Mouse (Mus musculus): ENCODE data around the gene Arhgdib. TPM values are rescaled to one million over a fixed set of nuclear protein-coding genes. Genes with fewer than 3 reads are reported as not detected.

The Arhgdib gene
- polyA plus RNA-seq, 1 experiment from 2014 or later, result 18.8 TPM

DNA sequence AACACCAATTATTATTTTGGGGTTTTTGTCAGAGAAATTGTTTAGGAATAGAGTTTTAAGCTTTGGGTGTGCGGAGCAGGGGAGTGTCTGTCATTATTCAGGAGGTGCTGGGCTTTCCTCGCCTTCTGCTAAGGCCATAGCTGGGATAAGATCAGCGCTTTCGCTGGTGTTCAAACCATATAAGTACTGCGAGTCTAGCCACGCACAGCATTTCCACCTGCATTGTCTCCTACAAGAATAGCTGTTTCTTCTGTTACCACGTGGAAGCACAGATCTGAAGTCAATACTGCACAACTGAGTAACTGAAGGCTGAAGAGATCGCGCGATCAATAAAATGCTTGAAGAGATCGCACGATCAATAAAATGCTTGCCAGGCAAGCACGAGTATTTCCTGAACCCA, 10.5 kb downstream of the Arhgdib start:
- ATAC-seq, result no peak
- no peak overlapping the region for H3K4me3 ChIP-seq (ENCODE audit: low read depth, low read length)
- no peaks in the 10 kb centered on the region for H3K27me3 ChIP-seq (replicated peaks; ENCODE audit: control insufficient read depth, insufficient read depth, low read length)
- no peaks in the 10 kb centered on the region for H3K4me1 ChIP-seq (ENCODE audit: control insufficient read depth, insufficient read depth, low read length)
- H3K9ac ChIP-seq (ENCODE audit: low read length), result no peak overlapping the region
- H3K9me3 ChIP-seq (replicated peaks; ENCODE audit: control insufficient read depth, low read length), result no peaks in the 10 kb centered on the region
- no peak for DNase-seq (ENCODE audit: low spot score)
- WGBS, result 85% methylated on average over 13 of the region's 13 CpGs
- no peaks in the 10 kb centered on the region for H3K36me3 ChIP-seq (ENCODE audit: control insufficient read depth, insufficient read depth, low read length)
- H3K4me2 ChIP-seq (ENCODE audit: low read length), result no peak overlapping the region
- no peak overlapping the region for H3K27ac ChIP-seq (ENCODE audit: low read depth, low read length)

DNA sequence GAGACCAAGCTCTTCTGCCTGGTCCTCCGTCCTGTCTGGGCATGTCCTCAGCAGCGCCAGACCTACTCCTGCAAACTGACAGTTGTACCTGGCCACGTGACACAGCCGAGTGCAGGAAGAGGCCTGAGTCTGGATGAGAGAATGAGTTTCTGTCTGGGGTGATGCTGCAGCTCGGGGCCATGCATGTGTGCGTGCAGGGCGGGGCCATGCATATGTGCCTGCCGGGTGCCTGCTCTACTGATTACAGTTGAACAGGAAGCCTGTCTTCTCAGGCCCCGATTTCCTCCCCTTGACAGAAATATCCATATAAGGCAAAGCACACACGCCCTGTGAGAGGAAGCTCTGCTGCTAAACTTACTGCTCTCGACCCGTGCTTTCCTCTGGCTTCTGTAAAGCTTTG, 11.0 kb downstream of the Arhgdib start:
- 74% methylated on average over 12 of the region's 12 CpGs for WGBS
- H3K27me3 ChIP-seq (replicated peaks; ENCODE audit: control insufficient read depth, insufficient read depth, low read length), result no peaks in the 10 kb centered on the region
- no peak overlapping the region for H3K9ac ChIP-seq (ENCODE audit: low read length)
- no peak overlapping the region for H3K4me3 ChIP-seq (ENCODE audit: low read depth, low read length)
- no peaks in the 10 kb centered on the region for H3K36me3 ChIP-seq (ENCODE audit: control insufficient read depth, insufficient read depth, low read length)
- ATAC-seq, result no peak
- no peaks in the 10 kb centered on the region for H3K4me1 ChIP-seq (ENCODE audit: control insufficient read depth, insufficient read depth, low read length)
- H3K4me2 ChIP-seq (ENCODE audit: low read length), result no peak overlapping the region
- no peak overlapping the region for H3K27ac ChIP-seq (ENCODE audit: low read depth, low read length)
- no peak for DNase-seq (ENCODE audit: low spot score)
- no peaks in the 10 kb centered on the region for H3K9me3 ChIP-seq (replicated peaks; ENCODE audit: control insufficient read depth, low read length)

DNA sequence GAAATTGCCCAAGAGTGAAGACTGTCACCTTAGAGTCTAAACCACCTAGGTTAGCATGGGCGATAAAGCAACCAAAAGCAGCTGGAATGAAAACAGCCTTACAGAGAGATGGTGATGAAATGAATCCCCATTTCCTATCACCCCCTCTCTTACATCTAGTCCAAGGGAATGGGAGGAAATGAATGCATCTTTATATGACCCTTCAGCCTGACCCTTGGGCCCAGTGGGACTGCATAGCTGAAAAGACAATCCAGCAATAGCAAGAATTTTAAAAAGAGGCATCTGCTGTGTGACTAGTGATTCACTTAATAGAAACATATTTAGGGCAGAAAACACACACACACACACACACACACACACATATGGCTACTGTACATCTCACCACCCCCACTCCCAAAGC, 14.1 kb downstream of the Arhgdib start:
- DNase-seq (ENCODE audit: low spot score), result no peak
- Histone ChIP-seq H3K4me3 (ENCODE audit: low read depth, low read length) (no peak overlapping the region), H3K9me3 (replicated peaks; ENCODE audit: control insufficient read depth, low read length) (no peaks in the 10 kb centered on the region), H3K27ac (ENCODE audit: low read depth, low read length) (no peak overlapping the region), H3K4me1 (ENCODE audit: control insufficient read depth, insufficient read depth, low read length) (no peaks in the 10 kb centered on the region), H3K27me3 (replicated peaks; ENCODE audit: control insufficient read depth, insufficient read depth, low read length) (no peaks in the 10 kb centered on the region), H3K4me2 (ENCODE audit: low read length) (no peak overlapping the region), H3K36me3 (ENCODE audit: control insufficient read depth, insufficient read depth, low read length) (no peaks in the 10 kb centered on the region), H3K9ac (ENCODE audit: low read length) (no peak overlapping the region)
- ATAC-seq, result no peak
- 84% methylated on average over 1 of the region's 1 CpGs for WGBS

DNA sequence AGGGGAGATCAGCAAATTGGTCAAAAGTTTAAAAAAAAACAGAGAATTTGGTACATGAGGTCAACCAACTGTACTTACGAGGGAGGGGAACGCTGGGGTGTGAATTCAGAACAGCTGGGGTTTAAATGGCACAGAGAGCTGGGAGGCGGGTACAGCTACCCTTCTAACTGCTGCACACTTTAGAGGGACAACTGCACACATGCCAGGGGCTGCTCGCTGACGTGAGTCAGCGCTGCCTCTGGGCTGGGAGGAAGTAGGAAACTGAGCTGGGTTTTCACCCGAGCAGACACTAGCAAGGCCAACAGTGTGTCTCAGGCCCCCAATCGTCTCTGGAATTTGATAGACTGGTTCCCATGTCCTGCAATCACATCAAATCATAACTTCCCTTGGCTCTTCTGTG, 16.6 kb downstream of the Arhgdib start:
- ATAC-seq (no peak), DNase-seq (ENCODE audit: low spot score) (no peak)
- Histone ChIP-seq H3K4me3 (ENCODE audit: low read depth, low read length) (no peak overlapping the region), H3K27me3 (replicated peaks; ENCODE audit: control insufficient read depth, insufficient read depth, low read length) (no peaks in the 10 kb centered on the region), H3K27ac (ENCODE audit: low read depth, low read length) (no peak overlapping the region), H3K9me3 (replicated peaks; ENCODE audit: control insufficient read depth, low read length) (no peaks in the 10 kb centered on the region), H3K4me2 (ENCODE audit: low read length) (no peak overlapping the region), H3K4me1 (ENCODE audit: control insufficient read depth, insufficient read depth, low read length) (no peaks in the 10 kb centered on the region), H3K36me3 (ENCODE audit: control insufficient read depth, insufficient read depth, low read length) (no peaks in the 10 kb centered on the region), H3K9ac (ENCODE audit: low read length) (no peak overlapping the region)
- WGBS, result 81% methylated on average over 8 of the region's 8 CpGs

DNA sequence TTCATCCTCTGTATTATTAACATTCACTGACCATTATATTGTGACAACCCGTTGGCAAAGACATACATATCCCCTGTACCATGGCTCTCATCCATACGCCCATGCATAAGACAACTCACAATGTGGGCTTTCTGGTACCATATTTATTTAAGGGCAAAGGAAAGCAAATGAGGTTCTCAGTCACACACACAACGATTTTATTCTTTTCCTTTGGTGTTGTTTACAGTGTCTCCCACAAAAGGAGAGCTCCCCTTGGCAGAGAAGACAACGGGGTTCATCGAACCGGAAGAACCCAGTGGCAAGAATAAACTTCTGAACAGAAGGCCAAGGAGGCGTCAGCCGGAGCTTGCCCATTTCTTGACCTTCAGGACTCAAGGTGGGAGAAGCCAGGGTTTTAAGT, 18.2 kb downstream of the Arhgdib start, which contains the start of gene Pde6h:
TSS of gene Pde6h (plus strand) at position 301 of the 400 bp plus-strand sequence.
- ATAC-seq, result no peak
- H3K4me1 ChIP-seq (ENCODE audit: control insufficient read depth, insufficient read depth, low read length), result no peaks in the 10 kb centered on the region
- no peak within 1 kb of the TSS for H3K4me3 ChIP-seq (ENCODE audit: low read depth, low read length)
- no peak within 1 kb of the TSS for H3K27ac ChIP-seq (ENCODE audit: low read depth, low read length)
- H3K27me3 ChIP-seq (replicated peaks; ENCODE audit: control insufficient read depth, insufficient read depth, low read length), result no peaks in the 10 kb centered on the region
- H3K4me2 ChIP-seq (ENCODE audit: low read length), result no peak within 1 kb of the TSS
- no peak within 1 kb of the TSS for H3K9ac ChIP-seq (ENCODE audit: low read length)
- H3K36me3 ChIP-seq (ENCODE audit: control insufficient read depth, insufficient read depth, low read length), result no peaks in the 10 kb centered on the region
- no peaks in the 10 kb centered on the region for H3K9me3 ChIP-seq (replicated peaks; ENCODE audit: control insufficient read depth, low read length)
- no peak for DNase-seq (ENCODE audit: low spot score)
- 89% methylated on average over 8 of the region's 8 CpGs for WGBS

DNA sequence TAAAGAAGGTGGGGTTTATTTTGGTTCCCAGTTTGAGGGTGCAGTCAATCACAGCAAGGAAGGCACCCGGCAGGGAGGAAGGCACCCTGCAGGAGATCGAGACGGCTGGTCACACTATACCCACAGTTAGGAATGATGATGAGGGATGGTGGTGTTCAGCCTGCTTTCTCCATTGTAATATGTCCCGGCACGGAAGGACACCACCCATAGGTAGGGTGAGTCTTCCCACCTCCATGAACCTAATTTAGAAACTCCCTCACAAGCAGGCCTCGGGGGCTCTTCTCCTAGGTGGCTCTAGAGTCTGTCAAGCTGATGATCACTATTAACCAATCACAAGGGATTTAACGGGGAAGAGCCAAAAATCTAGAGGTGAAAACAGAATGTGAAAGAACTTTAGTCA, 18.8 kb downstream of the Arhgdib start:
- DNase-seq (ENCODE audit: low spot score) (no peak), ATAC-seq (no peak)
- no peak overlapping the region for H3K27ac ChIP-seq (ENCODE audit: low read depth, low read length)
- no peaks in the 10 kb centered on the region for H3K27me3 ChIP-seq (replicated peaks; ENCODE audit: control insufficient read depth, insufficient read depth, low read length)
- H3K4me2 ChIP-seq (ENCODE audit: low read length), result no peak overlapping the region
- H3K9ac ChIP-seq (ENCODE audit: low read length), result no peak overlapping the region
- H3K9me3 ChIP-seq (replicated peaks; ENCODE audit: control insufficient read depth, low read length), result no peaks in the 10 kb centered on the region
- H3K4me3 ChIP-seq (ENCODE audit: low read depth, low read length), result no peak overlapping the region
- no peaks in the 10 kb centered on the region for H3K36me3 ChIP-seq (ENCODE audit: control insufficient read depth, insufficient read depth, low read length)
- no peaks in the 10 kb centered on the region for H3K4me1 ChIP-seq (ENCODE audit: control insufficient read depth, insufficient read depth, low read length)
- 92% methylated on average over 7 of the region's 7 CpGs for WGBS

- Histone ChIP-seq H3K27ac (ENCODE audit: low read depth, low read length) (no peak within 1 kb of the TSS), H3K27me3 (replicated peaks; ENCODE audit: control insufficient read depth, insufficient read depth, low read length) (no peaks in the 10 kb centered on the region), H3K4me3 (ENCODE audit: low read depth, low read length) (no peak within 1 kb of the TSS), H3K36me3 (ENCODE audit: control insufficient read depth, insufficient read depth, low read length) (no peaks in the 10 kb centered on the region), H3K4me2 (ENCODE audit: low read length) (no peak within 1 kb of the TSS), H3K9me3 (replicated peaks; ENCODE audit: control insufficient read depth, low read length) (no peaks in the 10 kb centered on the region), H3K9ac (ENCODE audit: low read length) (no peak within 1 kb of the TSS), H3K4me1 (ENCODE audit: control insufficient read depth, insufficient read depth, low read length) (no peaks in the 10 kb centered on the region)
- no peak for DNase-seq (ENCODE audit: low spot score)
- no peak for ATAC-seq
- WGBS, result 80% methylated on average over 5 of the region's 5 CpGs
Measured at GRCm38 (mm10) chr6:136922080-136922479, 19.6 kb downstream of the Arhgdib start, which contains the start of gene Erp27. Gene Erp27, minus strand, starts transcription at chr6:136922180.

DNA sequence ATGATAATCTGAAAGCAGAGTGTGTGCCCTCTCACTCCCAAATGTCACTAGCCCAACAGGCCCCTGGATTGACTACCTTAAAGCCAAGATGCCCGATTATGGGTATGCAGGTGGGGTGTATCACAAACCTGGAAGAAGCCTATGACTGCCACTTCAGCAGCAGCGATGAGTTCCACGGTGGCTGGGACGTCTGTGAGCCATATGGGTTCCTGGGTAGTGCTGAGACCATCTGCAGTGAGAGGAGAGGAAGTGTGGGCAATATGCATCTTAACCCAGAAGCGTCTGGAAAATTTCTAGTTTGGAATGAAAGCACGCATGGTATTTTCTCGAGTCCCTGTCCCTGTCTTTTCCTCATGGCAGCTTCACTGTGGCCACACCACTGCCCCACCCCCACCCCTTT, 20.1 kb downstream of the Arhgdib start:
- DNase-seq (ENCODE audit: low spot score) (peak; percentile 45), ATAC-seq (peak; percentile 62; the same call in 1 of the 2 replicates)
- no peak overlapping the region for H3K4me2 ChIP-seq (ENCODE audit: low read length)

DNA sequence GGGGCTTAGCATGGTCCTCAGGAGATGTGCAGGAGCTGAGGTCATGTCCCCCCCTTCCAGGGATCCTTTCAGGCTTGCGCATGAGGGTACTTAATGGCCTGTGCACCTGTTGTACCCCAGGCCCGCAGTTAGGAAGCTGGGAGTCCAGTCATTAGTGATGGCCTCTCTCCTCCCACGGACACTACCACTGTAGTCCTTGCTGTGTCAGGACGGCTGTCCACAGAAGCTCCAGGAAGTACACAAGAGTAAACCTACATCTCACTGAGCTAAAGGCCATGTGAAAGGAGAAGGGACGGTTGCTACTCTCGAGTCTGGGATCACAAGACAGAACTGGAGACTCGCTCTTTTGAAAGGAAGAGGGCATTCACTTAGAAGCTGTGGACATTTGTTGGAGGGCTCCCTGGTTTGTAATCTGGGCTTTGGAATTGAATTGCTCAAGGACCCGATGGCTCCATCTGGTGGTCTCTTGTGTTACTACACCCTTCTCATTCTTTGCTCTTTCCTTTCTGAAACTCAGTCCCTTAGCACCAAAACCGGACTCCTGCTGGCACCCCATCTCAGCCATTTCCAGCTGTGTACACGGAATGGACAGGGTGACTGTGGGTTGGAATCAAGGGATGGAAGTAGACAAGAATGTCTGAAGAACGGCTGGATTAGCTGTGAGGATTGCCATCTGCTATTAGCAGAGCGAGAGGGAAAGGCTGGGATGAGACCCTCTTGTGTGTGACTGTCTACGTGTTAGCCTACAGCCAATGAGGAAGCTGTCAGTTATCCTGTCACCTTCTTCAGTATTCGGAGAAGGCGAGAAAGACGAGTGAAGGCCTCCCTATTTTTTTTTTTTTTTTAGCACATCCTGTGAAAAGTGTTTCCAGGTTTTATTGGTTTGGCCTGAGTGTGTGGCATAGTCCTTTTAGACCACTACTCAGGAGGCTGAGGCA, 21.1 kb downstream of the Arhgdib start:
- Histone ChIP-seq H3K4me1 (ENCODE audit: control insufficient read depth, insufficient read depth, low read length) (no peaks in the 10 kb centered on the region), H3K4me2 (ENCODE audit: low read length) (no peak overlapping the region), H3K4me3 (ENCODE audit: low read depth, low read length) (no peak overlapping the region), H3K36me3 (ENCODE audit: control insufficient read depth, insufficient read depth, low read length) (no peaks in the 10 kb centered on the region), H3K27me3 (replicated peaks; ENCODE audit: control insufficient read depth, insufficient read depth, low read length) (no peaks in the 10 kb centered on the region), H3K9ac (ENCODE audit: low read length) (no peak overlapping the region), H3K9me3 (replicated peaks; ENCODE audit: control insufficient read depth, low read length) (no peaks in the 10 kb centered on the region), H3K27ac (ENCODE audit: low read depth, low read length) (no peak overlapping the region)
- 46% methylated on average over 16 of the region's 16 CpGs for WGBS
- DNase-seq (ENCODE audit: low spot score) (peak; percentile 82), ATAC-seq (peak; percentile 48; the same call in 1 of the 2 replicates)

More for the DNA sequence above, 20.1 kb downstream of the Arhgdib start:
- Histone ChIP-seq H3K9me3 (replicated peaks; ENCODE audit: control insufficient read depth, low read length) (no peaks in the 10 kb centered on the region), H3K36me3 (ENCODE audit: control insufficient read depth, insufficient read depth, low read length) (no peaks in the 10 kb centered on the region), H3K27me3 (replicated peaks; ENCODE audit: control insufficient read depth, insufficient read depth, low read length) (no peaks in the 10 kb centered on the region), H3K9ac (ENCODE audit: low read length) (no peak overlapping the region), H3K27ac (ENCODE audit: low read depth, low read length) (no peak overlapping the region), H3K4me1 (ENCODE audit: control insufficient read depth, insufficient read depth, low read length) (no peaks in the 10 kb centered on the region), H3K4me3 (ENCODE audit: low read depth, low read length) (no peak overlapping the region)
- 75% methylated on average over 7 of the region's 7 CpGs for WGBS
